Mouse (Mus musculus): ENCODE data around the gene Kdm5b. TPM values are rescaled to one million over a fixed set of nuclear protein-coding genes. Genes with fewer than 3 reads are reported as not detected.

The Kdm5b gene
- polyA plus RNA-seq, 1 experiment from 2014 or later: 87.1 TPM

DNA sequence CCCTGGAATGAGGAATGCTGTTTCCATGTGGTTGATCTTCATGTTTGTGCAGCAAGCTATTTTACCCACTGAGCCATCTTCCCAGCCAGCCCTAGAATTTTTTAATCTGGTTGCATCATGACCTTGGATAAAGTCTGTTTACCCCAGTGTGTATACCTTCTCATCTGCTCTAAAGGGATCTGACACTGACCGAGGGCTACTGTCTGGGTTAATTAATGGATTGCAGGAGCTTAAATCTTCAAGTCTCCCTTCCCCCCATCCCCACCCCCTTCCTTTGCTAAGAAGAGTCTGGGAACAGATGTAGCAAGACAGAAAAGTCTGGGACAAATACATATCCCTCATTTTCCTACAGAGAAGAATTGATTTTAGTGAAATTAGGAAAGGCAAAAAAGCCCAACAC is 7.5 kb downstream of the Kdm5b start:
- no peak overlapping the region for H3K4me2 ChIP-seq
- no peak for ATAC-seq (replicated peaks)
- H3K36me3 ChIP-seq (replicated peaks): no peaks in the 10 kb centered on the region
- peaks cover 47% of the 10 kb centered on the region for H3K4me1 ChIP-seq
- H3K9me3 ChIP-seq: no peaks in the 10 kb centered on the region
- H3K4me3 ChIP-seq: no peak overlapping the region
- H3K9ac ChIP-seq: no peak overlapping the region
- WGBS: 13% methylated on average over 1 of the region's 1 CpGs
- no peaks in the 10 kb centered on the region for H3K27me3 ChIP-seq (replicated peaks)
- no peak overlapping the region for H3K27ac ChIP-seq

DNA sequence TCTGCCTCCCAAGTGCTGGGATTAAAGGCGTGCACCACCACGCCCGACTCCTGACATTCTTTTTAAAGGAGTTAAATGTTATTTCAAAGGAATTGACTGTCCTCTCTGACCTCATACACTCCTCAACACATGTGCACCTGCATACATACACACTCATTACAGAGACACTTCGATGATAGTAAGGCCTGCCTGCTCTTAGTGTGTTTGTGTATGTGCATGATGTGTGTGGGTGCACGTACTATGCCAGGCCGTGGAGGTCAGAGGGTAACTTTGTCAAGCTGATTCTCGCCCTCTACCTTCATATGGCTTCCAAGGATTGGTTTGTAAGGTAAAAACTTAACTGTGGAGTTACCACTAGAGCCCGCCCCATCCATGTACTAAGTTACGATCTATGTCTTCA is 10.2 kb downstream of the Kdm5b start:
- Histone ChIP-seq H3K27me3 (replicated peaks) (no peaks in the 10 kb centered on the region), H3K27ac (no peak overlapping the region), H3K36me3 (replicated peaks) (no peaks in the 10 kb centered on the region), H3K9me3 (no peaks in the 10 kb centered on the region), H3K4me1 (peaks cover 32% of the 10 kb centered on the region), H3K4me2 (no peak overlapping the region), H3K4me3 (no peak overlapping the region), H3K9ac (no peak overlapping the region)
- ATAC-seq (replicated peaks): no peak
- WGBS: 95% methylated on average over 9 of the region's 9 CpGs

DNA sequence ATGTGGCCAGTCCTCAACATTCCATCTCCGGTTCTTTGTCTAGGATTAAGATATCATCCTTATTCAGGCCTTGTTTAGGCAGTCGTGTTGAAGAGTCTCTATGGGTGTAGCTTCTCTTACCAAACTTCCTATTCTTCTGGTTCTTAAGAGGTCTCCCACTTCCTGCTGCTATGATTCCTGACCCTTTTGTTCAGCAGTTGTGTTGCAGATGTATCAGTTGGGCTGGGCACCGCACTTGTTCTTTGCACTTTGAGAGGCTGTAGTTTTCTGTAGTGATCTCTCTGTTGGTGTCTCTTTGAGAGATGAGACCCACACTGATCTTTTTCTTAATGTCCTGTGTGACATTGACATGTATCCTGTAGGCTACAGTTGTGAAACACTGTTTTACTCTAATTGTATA is 10.7 kb downstream of the Kdm5b start:
- no peaks in the 10 kb centered on the region for H3K9me3 ChIP-seq
- no peak for ATAC-seq (replicated peaks)
- H3K36me3 ChIP-seq (replicated peaks): no peaks in the 10 kb centered on the region
- no peak overlapping the region for H3K9ac ChIP-seq
- no peak overlapping the region for H3K4me2 ChIP-seq
- H3K4me3 ChIP-seq: no peak overlapping the region
- H3K27ac ChIP-seq: no peak overlapping the region
- peaks cover 31% of the 10 kb centered on the region for H3K4me1 ChIP-seq
- H3K27me3 ChIP-seq (replicated peaks): no peaks in the 10 kb centered on the region
- WGBS: 40% methylated on average over 3 of the region's 3 CpGs

DNA sequence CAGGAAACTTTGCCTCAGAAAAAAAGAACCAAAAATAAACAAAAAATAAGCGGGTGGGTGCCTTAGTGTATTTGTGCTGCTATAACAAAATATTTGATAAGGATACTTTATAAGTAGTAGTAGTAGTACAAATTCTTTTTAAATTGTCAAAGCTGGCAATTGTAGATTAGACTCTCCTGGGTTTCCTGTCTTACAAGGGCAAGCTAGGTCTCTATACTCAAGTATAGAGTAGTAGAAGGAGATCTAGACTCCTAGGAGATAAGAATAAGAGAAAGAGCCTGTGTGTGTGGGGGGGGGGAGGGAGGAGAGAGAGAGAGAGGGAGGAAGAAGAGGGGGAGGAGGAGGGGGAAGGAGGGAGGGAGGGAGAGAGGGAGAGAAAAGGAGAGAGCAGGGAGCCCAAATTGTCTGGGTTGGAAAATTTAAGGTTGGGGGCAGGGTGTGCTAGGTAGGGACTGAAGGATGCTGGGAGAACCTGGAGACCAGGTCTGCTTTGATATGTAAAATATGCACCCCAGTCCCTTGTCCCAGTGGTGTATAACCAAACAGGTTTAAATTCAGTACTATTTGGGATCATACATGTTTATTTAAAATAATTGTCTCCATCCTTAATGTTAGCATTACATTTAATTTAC is 13.4 kb downstream of the Kdm5b start:
- no peak for ATAC-seq (replicated peaks)
- Histone ChIP-seq H3K9me3 (no peaks in the 10 kb centered on the region), H3K36me3 (replicated peaks) (no peaks in the 10 kb centered on the region), H3K4me3 (no peak overlapping the region), H3K27ac (no peak overlapping the region), H3K4me1 (peaks cover 14% of the 10 kb centered on the region), H3K27me3 (replicated peaks) (no peaks in the 10 kb centered on the region), H3K9ac (no peak overlapping the region), H3K4me2 (no peak overlapping the region)
- 90% methylated on average over 1 of the region's 1 CpGs for WGBS

DNA sequence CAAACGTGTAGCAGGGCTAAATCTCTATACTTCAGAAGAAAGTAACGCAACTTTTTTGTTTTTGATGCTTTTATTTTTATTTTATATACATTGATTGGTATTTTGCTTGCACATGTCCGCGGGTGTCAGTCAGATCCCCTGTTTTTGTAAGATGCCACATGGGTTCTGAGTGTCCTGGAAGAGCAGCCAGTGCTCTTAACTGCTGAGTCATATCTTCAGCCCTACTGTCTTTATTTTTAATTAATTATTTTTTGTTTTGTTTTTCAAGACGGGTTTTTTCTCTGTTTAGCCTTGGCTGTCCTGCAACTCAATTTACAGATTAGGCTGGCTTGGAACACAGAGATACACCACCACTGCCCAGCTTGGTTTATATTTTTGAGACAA is 14.0 kb downstream of the Kdm5b start:
- peaks cover 13% of the 10 kb centered on the region for H3K4me1 ChIP-seq
- no peak for ATAC-seq (replicated peaks)
- 80% methylated on average over 5 of the region's 5 CpGs for WGBS

DNA sequence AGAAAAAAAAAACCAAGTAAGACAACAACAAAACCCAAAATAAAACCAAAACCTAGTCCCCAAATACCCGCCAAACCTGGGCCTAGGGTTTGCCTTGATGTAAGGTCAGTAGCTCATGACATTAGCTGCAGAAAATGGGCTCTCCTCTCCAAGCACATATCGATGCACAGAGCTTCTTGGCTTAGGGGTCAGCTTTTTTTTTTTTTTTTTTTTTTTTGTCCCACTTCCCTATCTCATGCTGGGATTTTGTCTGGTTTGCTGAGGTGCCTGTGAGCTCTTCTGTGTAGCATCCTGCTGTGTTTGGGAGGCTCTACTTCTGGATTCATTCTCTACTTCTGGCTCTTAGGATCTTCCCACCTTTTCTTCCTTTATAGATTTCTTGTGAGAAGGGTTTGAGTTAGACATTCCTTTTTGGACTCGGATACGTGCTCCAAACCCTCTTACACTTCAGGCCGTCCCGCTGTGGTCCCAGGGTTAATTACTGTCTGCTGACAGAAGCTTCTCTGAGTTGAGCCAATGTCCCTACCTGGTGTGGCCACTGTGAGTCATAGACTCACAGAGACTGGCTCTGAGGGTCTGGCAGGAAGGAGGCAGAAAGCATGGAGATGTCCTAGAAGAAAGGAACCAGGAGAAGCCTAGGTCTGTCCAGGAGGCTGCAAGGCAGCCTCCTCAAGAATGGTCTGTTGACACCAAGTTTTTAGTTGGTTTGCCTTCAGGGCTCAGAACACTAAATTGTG is 17.6 kb downstream of the Kdm5b start:
- Histone ChIP-seq H3K9me3 (no peaks in the 10 kb centered on the region), H3K9ac (no peak overlapping the region), H3K27ac (no peak overlapping the region), H3K27me3 (replicated peaks) (no peaks in the 10 kb centered on the region), H3K36me3 (replicated peaks) (no peaks in the 10 kb centered on the region), H3K4me2 (no peak overlapping the region), H3K4me1 (0 out of 2 replicates have a peak, but pooled peaks cover 4% of the 10 kb centered on the region), H3K4me3 (no peak overlapping the region)
- WGBS: 84% methylated on average over 6 of the region's 6 CpGs
- ATAC-seq (replicated peaks): no peak

More for the DNA sequence above, 14.0 kb downstream of the Kdm5b start:
- no peak overlapping the region for H3K9ac ChIP-seq
- no peaks in the 10 kb centered on the region for H3K9me3 ChIP-seq
- no peaks in the 10 kb centered on the region for H3K36me3 ChIP-seq (replicated peaks)
- H3K4me2 ChIP-seq: no peak overlapping the region
- H3K27ac ChIP-seq: no peak overlapping the region
- H3K27me3 ChIP-seq (replicated peaks): no peaks in the 10 kb centered on the region
- no peak overlapping the region for H3K4me3 ChIP-seq

DNA sequence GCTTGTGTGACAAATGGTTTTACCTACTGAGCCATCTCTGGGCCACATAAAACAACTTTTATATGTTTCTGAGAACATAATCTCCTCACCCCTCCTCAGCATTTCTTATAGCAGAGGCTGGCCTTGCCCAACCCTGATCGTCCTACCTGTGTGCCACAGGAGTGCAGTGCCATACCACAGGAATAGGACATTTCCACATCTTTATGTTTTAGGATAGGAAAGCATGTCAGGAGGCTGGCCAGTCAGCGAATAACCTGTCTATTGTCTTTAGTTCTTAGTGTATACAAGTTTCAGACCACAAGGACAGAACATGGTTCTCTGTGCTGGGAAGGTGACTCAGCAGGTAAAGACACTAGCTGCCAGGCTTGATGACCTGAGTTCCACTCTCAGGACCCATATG is 20.8 kb downstream of the Kdm5b start:
- Histone ChIP-seq H3K4me1 (no peaks in the 10 kb centered on the region), H3K9ac (no peak overlapping the region), H3K4me3 (no peak overlapping the region), H3K27me3 (replicated peaks) (no peaks in the 10 kb centered on the region), H3K9me3 (no peaks in the 10 kb centered on the region), H3K27ac (no peak overlapping the region), H3K4me2 (no peak overlapping the region), H3K36me3 (replicated peaks) (no peaks in the 10 kb centered on the region)
- 96% methylated on average over 2 of the region's 2 CpGs for WGBS
- ATAC-seq (replicated peaks): no peak

DNA sequence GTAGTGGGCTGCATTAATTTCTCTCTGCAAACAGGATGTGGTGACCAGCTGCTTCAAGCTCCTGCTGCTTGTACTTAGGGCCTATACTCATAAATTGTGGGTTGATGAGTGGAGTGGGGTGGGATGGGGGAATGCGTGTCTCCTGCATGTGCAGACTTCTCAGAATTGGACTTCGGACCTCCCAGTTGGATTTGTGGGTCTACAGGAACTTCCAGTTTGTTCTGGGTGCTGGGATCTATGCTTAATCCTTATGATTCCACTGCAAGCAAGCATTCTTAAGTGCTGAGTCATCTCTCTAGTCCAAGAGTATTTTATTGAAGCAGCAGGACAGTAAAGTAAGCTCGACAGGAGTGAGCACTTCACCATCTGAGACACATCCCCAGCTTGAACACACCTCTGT is 23.6 kb downstream of the Kdm5b start:
- H3K36me3 ChIP-seq (replicated peaks): peaks cover 8% of the 10 kb centered on the region; the same call in 1 of the 2 replicates
- no peak overlapping the region for H3K9ac ChIP-seq
- ATAC-seq (replicated peaks): no peak
- H3K4me2 ChIP-seq: no peak overlapping the region
- H3K9me3 ChIP-seq: no peaks in the 10 kb centered on the region
- no peaks in the 10 kb centered on the region for H3K4me1 ChIP-seq
- 77% methylated on average over 3 of the region's 3 CpGs for WGBS
- no peak overlapping the region for H3K4me3 ChIP-seq
- H3K27ac ChIP-seq: no peak overlapping the region
- H3K27me3 ChIP-seq (replicated peaks): no peaks in the 10 kb centered on the region

DNA sequence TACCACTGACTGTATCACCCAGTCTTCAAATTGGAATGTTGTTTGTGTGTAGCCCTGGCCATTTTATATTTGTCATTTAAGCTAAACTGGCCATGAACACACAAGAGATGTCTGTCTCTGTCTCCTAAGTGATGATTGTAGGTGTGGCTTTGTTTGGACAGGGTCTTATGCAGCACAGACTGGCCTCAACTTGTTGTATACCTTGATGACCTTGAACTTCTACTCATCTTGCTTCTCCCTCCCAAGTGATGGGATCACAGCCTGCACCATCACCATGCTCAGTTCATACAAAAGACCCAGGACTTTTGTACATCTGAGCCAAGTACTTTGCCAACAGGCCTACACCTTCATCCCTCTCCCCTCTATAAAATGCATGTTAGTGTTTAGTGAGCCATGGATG is 29.7 kb downstream of the Kdm5b start:
- H3K9ac ChIP-seq: no peak overlapping the region
- no peaks in the 10 kb centered on the region for H3K4me1 ChIP-seq
- H3K9me3 ChIP-seq: no peaks in the 10 kb centered on the region
- ATAC-seq (replicated peaks): no peak
- peaks cover 18% of the 10 kb centered on the region; the same call in 1 of the 2 replicates for H3K36me3 ChIP-seq (replicated peaks)
- no peak overlapping the region for H3K4me3 ChIP-seq
- no peak overlapping the region for H3K4me2 ChIP-seq
- no peaks in the 10 kb centered on the region for H3K27me3 ChIP-seq (replicated peaks)
- H3K27ac ChIP-seq: no peak overlapping the region

DNA sequence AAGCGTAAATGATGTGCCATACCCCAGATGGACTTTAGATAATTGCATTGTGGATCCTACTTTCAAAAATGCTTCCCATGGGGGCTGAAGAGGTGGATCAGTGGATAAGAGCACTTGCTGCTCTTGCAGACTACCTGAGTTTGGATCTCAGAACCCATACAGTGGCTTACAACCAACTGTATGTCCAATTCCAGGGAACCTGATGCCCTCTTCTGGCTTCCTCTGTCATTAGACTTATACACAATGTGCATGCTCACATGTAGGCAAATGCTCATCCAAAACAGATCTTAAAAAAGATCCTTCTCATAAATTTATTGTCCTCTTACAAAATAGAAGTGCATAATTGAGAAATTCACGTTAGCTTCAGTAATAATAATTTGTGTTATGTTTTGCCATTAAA is 31.8 kb downstream of the Kdm5b start:
- H3K9me3 ChIP-seq: no peaks in the 10 kb centered on the region
- no peak overlapping the region for H3K4me3 ChIP-seq
- H3K4me2 ChIP-seq: no peak overlapping the region
- H3K4me1 ChIP-seq: no peaks in the 10 kb centered on the region
- no peaks in the 10 kb centered on the region for H3K27me3 ChIP-seq (replicated peaks)
- H3K27ac ChIP-seq: no peak overlapping the region
- ATAC-seq (replicated peaks): no peak
- H3K9ac ChIP-seq: no peak overlapping the region
- WGBS: 91% methylated on average over 2 of the region's 2 CpGs
- H3K36me3 ChIP-seq (replicated peaks): peaks cover 29% of the 10 kb centered on the region

DNA sequence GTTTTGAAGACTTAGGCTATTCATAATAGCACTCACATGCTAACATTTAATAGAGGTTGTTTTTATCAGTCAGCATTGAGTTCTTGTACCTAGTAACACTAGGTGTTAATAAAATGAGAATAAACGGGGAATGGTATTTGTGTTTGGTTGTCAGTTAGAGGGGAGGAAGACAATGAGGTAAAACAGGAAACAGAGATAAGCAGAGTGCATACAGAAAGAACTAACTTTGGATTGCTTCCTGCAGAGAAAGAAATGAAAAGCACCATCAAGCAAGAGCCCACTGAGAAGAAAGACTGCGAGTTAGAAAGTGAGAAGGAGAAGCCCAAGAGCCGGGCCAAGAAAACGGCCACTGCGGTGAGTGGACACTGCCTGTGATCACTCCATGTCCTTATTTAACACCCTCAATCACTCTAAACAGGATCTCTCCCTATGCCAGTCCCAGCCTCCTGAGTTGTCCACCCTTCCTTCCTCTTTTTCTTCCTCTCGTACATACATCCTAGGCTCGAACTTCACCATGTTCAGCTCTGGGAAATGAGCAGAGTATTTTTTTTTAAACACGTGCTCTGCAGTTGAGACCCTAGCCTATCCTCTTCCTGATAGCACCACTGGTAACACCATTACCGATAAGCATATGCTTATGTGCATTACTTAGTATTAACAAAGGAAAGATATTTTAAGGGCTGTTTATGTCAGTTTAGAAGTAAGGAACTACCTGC is 37.5 kb downstream of the Kdm5b start:
- no peak overlapping the region for H3K4me3 ChIP-seq
- H3K27ac ChIP-seq: no peak overlapping the region
- 93% methylated on average over 9 of the region's 9 CpGs for WGBS
- ATAC-seq (replicated peaks): no peak
- H3K36me3 ChIP-seq (replicated peaks): peaks cover 72% of the 10 kb centered on the region
- no peaks in the 10 kb centered on the region for H3K4me1 ChIP-seq
- H3K9ac ChIP-seq: no peak overlapping the region
- H3K4me2 ChIP-seq: no peak overlapping the region
- H3K9me3 ChIP-seq: no peaks in the 10 kb centered on the region
- H3K27me3 ChIP-seq (replicated peaks): no peaks in the 10 kb centered on the region

DNA sequence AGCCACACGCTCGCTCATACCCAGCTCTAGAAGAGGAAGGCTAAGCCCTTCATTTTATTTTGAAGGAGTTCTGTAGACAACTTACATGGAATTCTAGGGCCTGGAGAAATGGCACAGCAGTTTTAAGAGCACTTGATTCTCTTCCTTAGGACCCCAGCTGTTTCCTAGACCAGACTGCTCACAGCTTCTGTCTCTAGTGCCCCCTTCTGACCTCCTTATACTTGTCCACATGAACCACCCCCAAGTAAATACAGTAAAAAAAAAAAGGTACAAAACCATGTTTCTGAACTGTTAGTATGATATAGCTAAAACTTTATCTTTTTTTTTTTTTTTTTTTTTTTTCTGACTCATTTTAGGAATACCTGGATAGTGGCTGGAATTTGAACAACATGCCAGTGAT is 44.1 kb downstream of the Kdm5b start:
- 100% methylated on average over 2 of the region's 2 CpGs for WGBS
- no peaks in the 10 kb centered on the region for H3K4me1 ChIP-seq
- no peaks in the 10 kb centered on the region for H3K9me3 ChIP-seq
- no peak overlapping the region for H3K4me3 ChIP-seq
- H3K27ac ChIP-seq: no peak overlapping the region
- no peak overlapping the region for H3K4me2 ChIP-seq
- H3K27me3 ChIP-seq (replicated peaks): no peaks in the 10 kb centered on the region
- no peak overlapping the region for H3K9ac ChIP-seq
- peaks cover 68% of the 10 kb centered on the region for H3K36me3 ChIP-seq (replicated peaks)
- no peak for ATAC-seq (replicated peaks)
